Mouse (Mus musculus) embryonic fibroblast, embryonic 13.5 days (primary cell): ENCODE results near the gene Ppil4. TPM values are rescaled to one million over a fixed set of nuclear protein-coding genes. Genes with fewer than 3 reads are reported as not detected.

Experiments used
- H3K27ac ChIP-seq: 2 replicates; pipeline ENCODE4 v1.5.1; 2012; ENCODE audit warnings: low read length, control low read depth, inconsistent platforms; ENCODE audit not compliant: insufficient read depth
- H3K4me1 ChIP-seq: 2 replicates; pipeline ENCODE4 v1.6.1; 2011; ENCODE audit warnings: low read length; ENCODE audit not compliant: control insufficient read depth, insufficient read depth
- H3K4me3 ChIP-seq: 2 replicates; pipeline ENCODE4 v1.5.1; 2011; ENCODE audit warnings: mild to moderate bottlenecking, control low read depth, low read length; ENCODE audit not compliant: insufficient read depth
- CTCF ChIP-seq: IDR thresholded peaks from 2 replicates; pipeline ENCODE4 v1.5.1; 2011; ENCODE audit warnings: mild to moderate bottlenecking, control low read depth, low read length, moderate library complexity, borderline replicate concordance; ENCODE audit not compliant: insufficient read depth
- POLR2A ChIP-seq: IDR thresholded peaks from 2 replicates; pipeline ENCODE4 v1.6.1; 2011; ENCODE audit warnings: low read depth, mild to moderate bottlenecking, control low read depth, low read length, moderate library complexity
- polyA plus RNA-seq: library from polyadenylated mRNA; stranded (reverse); fragments of >200 nt; gene quantifications from 2 replicates; pipeline ENCODE4 v1.2.4, GENCODE M21; 2011; ENCODE audit warnings: low read depth; ENCODE audit not compliant: missing spikeins, insufficient read length

Ppil4 gene
- polyA plus RNA-seq, 1 experiment, result 30.4 TPM

DNA sequence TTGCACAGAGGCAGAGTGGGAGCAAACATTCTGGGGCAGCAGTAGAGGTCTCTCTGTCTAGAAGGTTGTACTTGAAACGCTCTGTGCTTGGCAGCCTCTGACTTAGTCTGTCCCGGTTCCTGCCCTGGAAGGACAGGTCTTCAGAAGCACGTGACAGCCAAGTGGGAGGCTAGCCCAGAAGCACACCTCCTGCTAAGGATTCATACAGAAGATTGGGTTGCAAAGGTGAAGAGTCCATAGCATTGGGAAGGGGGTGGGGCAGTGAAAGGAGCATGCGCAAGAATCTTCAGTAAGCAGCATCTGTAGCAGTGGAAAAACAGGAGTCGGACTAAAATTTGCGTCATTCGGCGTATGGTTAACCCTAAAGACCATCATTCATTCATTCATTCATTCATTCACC is 45.3 kb downstream of the Ppil4 start:
- Histone ChIP-seq H3K4me3 (no peak overlapping the region), H3K4me1 (no peaks in the 10 kb centered on the region), H3K27ac (no peak overlapping the region)
- no peak for TF ChIP-seq CTCF
- TF ChIP-seq POLR2A, result no peak

GRCm38 (mm10) chr10:7838874-7839421 is 46.3 kb downstream of the Ppil4 start:
- Histone ChIP-seq H3K27ac (no peak overlapping the region), H3K4me1 (no peaks in the 10 kb centered on the region), H3K4me3 (no peak overlapping the region)
- TF ChIP-seq POLR2A (no peak), CTCF (no peak)

GRCm38 (mm10) chr10:7839551-7840352 is 47.1 kb downstream of the Ppil4 start:
- Histone ChIP-seq H3K27ac (no peak overlapping the region), H3K4me3 (no peak overlapping the region), H3K4me1 (no peaks in the 10 kb centered on the region)
- no peak for TF ChIP-seq CTCF
- TF ChIP-seq POLR2A, result no peak

- Histone ChIP-seq H3K4me1 (no peaks in the 10 kb centered on the region), H3K4me3 (no peak overlapping the region), H3K27ac (no peak overlapping the region)
- TF ChIP-seq POLR2A, result no peak
- no peak for TF ChIP-seq CTCF
Measured at GRCm38 (mm10) chr10:7840353-7840733, 47.7 kb downstream of the Ppil4 start.

DNA sequence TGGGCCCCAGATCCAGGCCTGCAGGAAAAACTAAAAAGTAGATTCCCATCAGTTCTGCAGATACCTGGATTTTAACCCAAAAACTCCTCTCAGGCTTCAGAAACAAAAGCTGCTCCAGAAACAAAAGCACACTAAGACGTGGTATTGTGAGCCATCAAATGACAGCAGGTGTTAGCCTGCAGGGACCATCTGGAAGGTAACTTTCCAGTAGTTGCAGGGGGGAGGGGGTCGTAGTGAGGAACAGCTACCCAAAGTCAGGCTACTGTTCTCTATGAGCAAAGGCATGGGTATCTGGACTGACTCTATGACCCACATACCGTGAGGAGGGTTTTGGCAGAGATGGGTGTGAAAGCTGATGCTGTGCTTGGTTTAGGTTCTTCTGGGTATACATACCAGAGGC is 48.1 kb downstream of the Ppil4 start:
- no peak overlapping the region for H3K4me3 ChIP-seq
- TF ChIP-seq CTCF, result no peak
- TF ChIP-seq POLR2A, result no peak
- H3K4me1 ChIP-seq, result no peaks in the 10 kb centered on the region
- H3K27ac ChIP-seq, result no peak overlapping the region

- no peaks in the 10 kb centered on the region for H3K4me1 ChIP-seq
- no peak for TF ChIP-seq CTCF
- TF ChIP-seq POLR2A, result no peak
- no peak overlapping the region for H3K4me3 ChIP-seq
- no peak overlapping the region for H3K27ac ChIP-seq
Measured at GRCm38 (mm10) chr10:7841571-7842080, 48.9 kb downstream of the Ppil4 start.

- H3K4me1 ChIP-seq, result no peaks in the 10 kb centered on the region
- no peak overlapping the region for H3K4me3 ChIP-seq
- H3K27ac ChIP-seq, result no peak overlapping the region
- no peak for TF ChIP-seq POLR2A
- no peak for TF ChIP-seq CTCF
Measured at GRCm38 (mm10) chr10:7843181-7843580, 50.5 kb downstream of the Ppil4 start.

- no peak for TF ChIP-seq CTCF
- no peak for TF ChIP-seq POLR2A
- no peaks in the 10 kb centered on the region for H3K4me1 ChIP-seq
- no peak overlapping the region for H3K4me3 ChIP-seq
- H3K27ac ChIP-seq, result no peak overlapping the region
Measured at GRCm38 (mm10) chr10:7844161-7844560, 51.5 kb downstream of the Ppil4 start.

DNA sequence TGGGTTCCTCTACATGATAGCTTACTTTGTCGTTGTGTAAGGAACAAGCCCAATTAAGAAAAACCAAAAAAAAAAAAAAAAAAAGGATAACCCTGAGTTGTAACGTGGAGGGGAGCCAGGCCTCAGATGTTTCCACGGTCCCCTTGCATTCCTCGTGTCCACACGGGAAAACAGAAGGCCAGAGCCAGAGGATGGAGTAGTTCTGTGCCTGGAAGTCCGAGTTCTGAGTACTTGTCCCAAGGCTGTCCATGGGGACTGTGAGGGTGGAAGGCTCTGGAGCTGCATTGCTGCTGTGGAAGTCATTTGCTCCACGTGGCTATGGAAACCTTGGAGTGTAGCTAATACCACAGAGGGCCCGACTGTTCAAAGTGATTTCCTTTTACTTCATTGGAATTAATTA is 52.4 kb downstream of the Ppil4 start:
- Histone ChIP-seq H3K4me1 (no peaks in the 10 kb centered on the region), H3K4me3 (no peak overlapping the region), H3K27ac (no peak overlapping the region)
- TF ChIP-seq CTCF (no peak), POLR2A (no peak)

GRCm38 (mm10) chr10:7845991-7846390 is 53.3 kb downstream of the Ppil4 start:
- TF ChIP-seq POLR2A, result no peak
- TF ChIP-seq CTCF, result no peak
- Histone ChIP-seq H3K27ac (no peak overlapping the region), H3K4me3 (no peak overlapping the region), H3K4me1 (no peaks in the 10 kb centered on the region)
